10 mouse cellular contexts compared by ENCODE assay signal in the genomic region with DNA sequence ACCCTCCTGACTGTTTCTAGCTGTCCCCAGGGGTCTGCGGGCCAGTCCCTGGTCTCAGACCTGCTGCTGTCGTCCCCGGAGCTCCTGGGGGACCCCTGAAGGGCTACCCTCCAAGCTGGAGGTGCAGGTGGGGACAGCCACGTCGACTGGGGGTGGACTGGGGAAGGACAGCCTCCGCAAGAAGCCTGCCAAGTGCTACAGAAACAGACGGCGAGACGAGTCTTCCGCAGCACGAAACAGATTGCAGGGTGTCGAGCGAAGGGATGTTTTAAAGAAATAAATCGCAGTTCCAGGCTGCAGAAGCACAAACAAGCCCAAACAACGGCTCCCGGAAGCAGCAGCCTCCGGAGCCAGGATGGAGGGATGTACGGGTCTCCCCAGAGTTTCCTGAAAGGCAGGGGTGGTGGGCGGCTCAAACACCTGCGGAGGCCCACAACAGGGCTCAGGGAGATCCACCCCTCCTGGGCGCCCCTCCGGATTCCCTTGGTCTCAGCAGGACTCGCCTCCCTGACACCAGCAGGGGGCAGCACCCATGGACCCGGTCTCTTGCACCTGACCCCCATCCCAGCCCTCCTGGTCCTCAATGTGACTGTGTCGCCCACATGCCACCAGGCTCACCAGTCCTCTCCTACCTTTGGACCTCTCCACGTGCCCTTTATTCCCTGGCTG. TPM values are rescaled to one million over a fixed set of nuclear protein-coding genes. Genes with fewer than 3 reads are reported as not detected.
DNase-seq lines count a peak whose midpoint lies in the region; ATAC-seq lines count a peak whose summit lies in the region.
"Had no signal": no experiment of that assay in that cellular context is flagged by ENCODE, and none has a peak within 500 bp of the region (broad histone marks: within the 10 kb centered on the region; RNA-seq: fewer than 3 reads in every experiment).

No protein-coding gene starts in this region.

- no peaks in the 10 kb centered on the region for H3K4me1 ChIP-seq in midbrain, embryonic 14.5 days (ENCODE audit: control insufficient read depth, insufficient read depth, low read length)
- no peaks in the 10 kb centered on the region for H3K4me1 ChIP-seq in midbrain, embryonic 11.5 days (ENCODE audit: control insufficient read depth, insufficient read depth, low read length)
- H3K4me1 ChIP-seq in forebrain, embryonic 15.5 days = peaks cover 22% of the 10 kb centered on the region

- 66% methylated on average over 26 of the region's 26 CpGs for WGBS in midbrain, embryonic 14.5 days
- 61% methylated on average over 26 of the region's 26 CpGs for WGBS in midbrain, embryonic 11.5 days
- 46% methylated on average over 26 of the region's 26 CpGs for WGBS in forebrain, embryonic 15.5 days

- peaks cover 17% of the 10 kb centered on the region for H3K36me3 ChIP-seq in midbrain, embryonic 14.5 days (ENCODE audit: control insufficient read depth, insufficient read depth, low read length)
- no peaks in the 10 kb centered on the region for H3K36me3 ChIP-seq in midbrain, embryonic 11.5 days (ENCODE audit: control insufficient read depth, insufficient read depth, low read length)
- H3K36me3 ChIP-seq in forebrain, embryonic 15.5 days = no peaks in the 10 kb centered on the region

- H3K4me3 ChIP-seq in midbrain, embryonic 14.5 days (replicated peaks; ENCODE audit: low read depth, low read length) = no peak overlapping the region
- H3K4me3 ChIP-seq in midbrain, embryonic 11.5 days (ENCODE audit: low read depth, low read length) = no peak overlapping the region
- H3K4me3 ChIP-seq in forebrain, embryonic 15.5 days = no peak overlapping the region
- H3K4me3 ChIP-seq: embryonic facial prominence, embryonic 15.5 days had no signal

- no peaks in the 10 kb centered on the region for H3K27me3 ChIP-seq in midbrain, embryonic 14.5 days (ENCODE audit: control insufficient read depth, insufficient read depth, low read length)
- no peaks in the 10 kb centered on the region for H3K27me3 ChIP-seq in midbrain, embryonic 11.5 days (ENCODE audit: control insufficient read depth, insufficient read depth, low read length)
- no peaks in the 10 kb centered on the region for H3K27me3 ChIP-seq in forebrain, embryonic 15.5 days
- H3K27me3 ChIP-seq: embryonic facial prominence, embryonic 15.5 days had no signal

- ATAC-seq in midbrain, embryonic 14.5 days (ENCODE audit: low FRiP score, low TSS enrichment) = no peak
- no peak for ATAC-seq in midbrain, embryonic 11.5 days (ENCODE audit: low FRiP score)
- peak; percentile 47 for ATAC-seq in forebrain, embryonic 15.5 days (replicated peaks)

- peak overlapping the region; percentile 32; the same call in 1 of the 2 replicates for H3K27ac ChIP-seq in midbrain, embryonic 14.5 days (replicated peaks; ENCODE audit: low read depth, low read length)
- H3K27ac ChIP-seq in midbrain, embryonic 11.5 days (ENCODE audit: low read depth, low read length) = no peak overlapping the region
- peak overlapping the region; percentile 84 for H3K27ac ChIP-seq in forebrain, embryonic 15.5 days (replicated peaks)
- H3K27ac ChIP-seq: embryonic facial prominence, embryonic 15.5 days; macrophage had no signal

- DNase-seq in adrenal gland, postnatal 14 days = peak; percentile 61
- no peak for DNase-seq in adrenal gland, adult 2 months
- no peak for DNase-seq in midbrain, embryonic 14.5 days
- no peak for DNase-seq in midbrain, embryonic 11.5 days (ENCODE audit: low spot score, missing footprints)
- peak; percentile 62 to 67 for DNase-seq in layer of hippocampus, postnatal 14 days (ENCODE audit: low spot score in 2 of 2)
- DNase-seq in right cerebral cortex, postnatal 36 days (ENCODE audit: low spot score in 2 of 2) = peak; percentile 79 to 84
- DNase-seq in ovary, adult 18-20 months (ENCODE audit: low spot score) = no peak

- H3K9ac ChIP-seq in midbrain, embryonic 14.5 days (replicated peaks; ENCODE audit: low read length) = no peak overlapping the region
- H3K9ac ChIP-seq in midbrain, embryonic 11.5 days (ENCODE audit: low read length) = no peak overlapping the region
- 0 out of 2 replicates have a peak overlapping the region, but pooled peaks have one; percentile 2 for H3K9ac ChIP-seq in forebrain, embryonic 15.5 days (replicated peaks)
- H3K9ac ChIP-seq: embryonic facial prominence, embryonic 15.5 days had no signal

- no peak overlapping the region for H3K4me2 ChIP-seq in midbrain, embryonic 14.5 days (ENCODE audit: low read length)
- no peak overlapping the region for H3K4me2 ChIP-seq in midbrain, embryonic 11.5 days
- H3K4me2 ChIP-seq in forebrain, embryonic 15.5 days (replicated peaks) = peak overlapping the region; percentile 28
- H3K4me2 ChIP-seq: embryonic facial prominence, embryonic 15.5 days had no signal

- no peaks in the 10 kb centered on the region for H3K9me3 ChIP-seq in midbrain, embryonic 14.5 days (ENCODE audit: control insufficient read depth, low read length)
- H3K9me3 ChIP-seq in midbrain, embryonic 11.5 days (ENCODE audit: control insufficient read depth, low read length) = no peaks in the 10 kb centered on the region
- no peaks in the 10 kb centered on the region for H3K9me3 ChIP-seq in forebrain, embryonic 15.5 days
- H3K9me3 ChIP-seq: embryonic facial prominence, embryonic 15.5 days had no signal

RNA-seq across cellular contexts. Expression of a gene that starts 29.6 kb away (rescaled TPM):
- 18.1 and 18.7 TPM in 2 replicates for total RNA-seq in adrenal gland, postnatal 14 days (2021)
- 10 to 100 TPM; 12.8 to 24.5 TPM for total RNA-seq in adrenal gland, adult 2 months (2021)
- polyA plus RNA-seq in adrenal gland, adult 2 months (2012; rRNA removed) = 6.2 and 7.3 TPM in 2 replicates
- polyA plus RNA-seq in midbrain, embryonic 14.5 days (2014; fragmentation: Nextera tagmentation; extraction: Ambion mirVana) = 36.1 and 41.1 TPM in 2 replicates
- polyA plus RNA-seq in midbrain, embryonic 11.5 days (2014; fragmentation: Nextera tagmentation; extraction: Ambion mirVana) = 13.3 and 15.2 TPM in 2 replicates
- polyA plus RNA-seq in forebrain, embryonic 15.5 days (2015; fragmentation: Nextera tagmentation; extraction: Ambion mirVana) = 52.4 and 54.6 TPM in 2 replicates
- total RNA-seq in layer of hippocampus, postnatal 14 days (2021) = 10 to 100 TPM; 79.7 to 81.0 TPM

RNA-seq across cellular contexts. Expression of a gene that starts 29.7 kb away (rescaled TPM):
- total RNA-seq in adrenal gland, postnatal 14 days (2021) = 0.44 and 0.45 TPM in 2 replicates
- total RNA-seq in adrenal gland, adult 2 months (2021) = under 1 TPM; 0.26 to 0.83 TPM
- 0.34 and 1.1 TPM in 2 replicates for polyA plus RNA-seq in adrenal gland, adult 2 months (2012; rRNA removed)
- polyA plus RNA-seq in midbrain, embryonic 14.5 days (2014; fragmentation: Nextera tagmentation; extraction: Ambion mirVana) = 12.2 and 13.3 TPM in 2 replicates
- 18.6 and 18.9 TPM in 2 replicates for polyA plus RNA-seq in midbrain, embryonic 11.5 days (2014; fragmentation: Nextera tagmentation; extraction: Ambion mirVana)
- polyA plus RNA-seq in forebrain, embryonic 15.5 days (2015; fragmentation: Nextera tagmentation; extraction: Ambion mirVana) = 12.9 and 13.7 TPM in 2 replicates
- 1 to 10 TPM; 3.3 to 5.1 TPM for total RNA-seq in layer of hippocampus, postnatal 14 days (2021)

Comparison
In these comparisons a context has a peak if more than half of its experiments do, and no peak if none do; other contexts are left out.
1. DNase-seq: peak in adrenal gland, postnatal 14 days (single experiment), layer of hippocampus, postnatal 14 days (2 of 2) and right cerebral cortex, postnatal 36 days (2 of 2); none in adrenal gland, adult 2 months (single experiment), midbrain, embryonic 14.5 days (single experiment), midbrain, embryonic 11.5 days (single experiment) and ovary, adult 18-20 months (single experiment).